Mouse (Mus musculus) forebrain, embryonic 14.5 days (tissue): ENCODE data around the gene Fndc11. TPM values are rescaled to one million over a fixed set of nuclear protein-coding genes. Genes with fewer than 3 reads are reported as not detected.

Experiments
- ATAC-seq: fragments of 200-750 bp; cut with Nextera tagmentation; 2 replicates; pipeline ENCODE4 v1.8.0; 2017; ENCODE audit warnings: mild to moderate bottlenecking, moderate library complexity
- DNase-seq: peaks from one replicate; pipeline ENCODE4 v3.0.0-alpha.2; 2015; ENCODE audit warnings: low spot score
- H3K27ac ChIP-seq: fragments of 300-500 bp; sonication (generic); 2 replicates; pipeline ENCODE4 v1.5.1; 2014; ENCODE audit warnings: low read depth, mild to moderate bottlenecking, control low read depth, low read length, moderate library complexity
- H3K27me3 ChIP-seq: fragments of 300-500 bp; sonication (generic); replicated peaks from 2 replicates; pipeline ENCODE4 v1.6.1; 2014; ENCODE audit warnings: low read length, control low read depth, mixed read lengths; ENCODE audit not compliant: control insufficient read depth, insufficient read depth
- H3K36me3 ChIP-seq: fragments of 300-500 bp; sonication (generic); 2 replicates; pipeline ENCODE4 v1.6.1; 2014; ENCODE audit warnings: low read length, control low read depth; ENCODE audit not compliant: control insufficient read depth, insufficient read depth
- H3K4me1 ChIP-seq: fragments of 300-500 bp; sonication (generic); 2 replicates; pipeline ENCODE4 v1.6.1; 2014; ENCODE audit warnings: antibody characterized with exemption, low read length, control low read depth; ENCODE audit not compliant: control insufficient read depth, insufficient read depth
- H3K4me2 ChIP-seq: fragments of 300-500 bp; sonication (generic); 2 replicates; pipeline ENCODE4 v1.6.1; 2014; ENCODE audit warnings: mild to moderate bottlenecking, control low read depth, low read length
- H3K4me3 ChIP-seq: fragments of 300-500 bp; sonication (generic); 2 replicates; pipeline ENCODE4 v1.5.1; 2014; ENCODE audit warnings: low read depth, low read length, control low read depth
- H3K9ac ChIP-seq: fragments of 300-500 bp; sonication (generic); 2 replicates; pipeline ENCODE4 v1.6.1; 2014; ENCODE audit warnings: mild to moderate bottlenecking, low read length, control low read depth, moderate library complexity
- H3K9me3 ChIP-seq: fragments of 300-500 bp; sonication (generic); replicated peaks from 2 replicates; pipeline ENCODE4 v1.6.1; 2016; ENCODE audit warnings: low read length, control low read depth, mixed read lengths; ENCODE audit not compliant: control insufficient read depth
- WGBS: fragments of 180-500 bp; shearing (Covaris S2); extraction: QIAGEN DNeasy Blood & Tissue Kit; methylation state at CpG from one replicate; pipeline ENCODE4 v1.1.7; 2014; 5-methylcytosine and 5-hydroxymethylcytosine counted together
- polyA plus RNA-seq: library from polyadenylated mRNA; unstranded; fragments of >200 nt; fragmentation: Nextera tagmentation; extraction: Ambion mirVana; gene quantifications from 2 replicates; pipeline ENCODE4 v1.2.1, GENCODE M21; 2014

The Fndc11 gene
- polyA plus RNA-seq, 1 experiment from 2014 or later, result 0.44 TPM

DNA sequence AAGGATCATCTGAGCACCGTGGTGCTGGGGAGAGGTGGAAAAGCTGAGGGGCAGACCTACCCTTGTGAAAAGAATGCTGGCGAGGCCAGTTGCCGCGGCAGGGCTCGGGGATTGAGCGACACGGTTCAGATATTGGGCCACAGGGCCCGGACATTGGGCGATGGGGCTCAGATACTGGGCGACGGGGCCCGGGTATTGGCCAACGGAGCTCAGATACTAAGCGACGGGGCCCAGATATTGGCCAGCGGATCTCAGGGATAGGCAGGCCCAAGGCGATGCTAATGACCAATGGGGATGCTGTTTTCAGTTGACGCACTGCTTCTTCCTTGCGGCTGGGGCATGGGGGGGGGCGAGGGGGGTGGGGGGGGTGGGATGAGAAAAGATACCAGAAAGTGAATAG is 11.4 kb downstream of the Fndc11 start:
- no peaks in the 10 kb centered on the region for H3K36me3 ChIP-seq
- no peaks in the 10 kb centered on the region for H3K9me3 ChIP-seq
- H3K27ac ChIP-seq, result no peak overlapping the region
- no peaks in the 10 kb centered on the region for H3K4me1 ChIP-seq
- H3K27me3 ChIP-seq, result no peaks in the 10 kb centered on the region
- no peak for ATAC-seq
- no peak for DNase-seq
- H3K9ac ChIP-seq, result no peak overlapping the region
- 82% methylated on average over 20 of the region's 20 CpGs for WGBS
- H3K4me2 ChIP-seq, result no peak overlapping the region
- H3K4me3 ChIP-seq, result no peak overlapping the region

DNA sequence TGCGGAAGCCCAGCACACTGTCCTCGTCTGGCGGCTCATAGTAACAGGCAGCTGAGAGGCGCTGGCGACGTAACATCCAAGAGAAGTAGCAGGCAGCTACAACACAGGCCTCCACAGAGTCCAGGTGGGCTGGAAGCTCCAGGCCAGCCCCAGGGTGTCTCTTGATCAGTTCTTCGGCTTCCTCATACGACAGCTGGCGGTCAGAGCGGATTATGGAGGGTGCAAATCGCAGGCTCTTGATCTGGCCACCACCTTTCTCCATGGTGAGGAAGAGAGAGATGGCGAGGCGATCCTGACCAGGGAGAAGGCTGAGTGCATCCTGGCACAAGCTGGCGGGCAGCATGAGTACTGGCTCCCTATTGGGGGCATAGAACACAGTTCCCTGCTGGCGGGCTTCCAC is 13.6 kb downstream of the Fndc11 start:
- WGBS, result 92% methylated on average over 15 of the region's 15 CpGs
- H3K9ac ChIP-seq, result no peak overlapping the region
- H3K9me3 ChIP-seq, result no peaks in the 10 kb centered on the region
- H3K27me3 ChIP-seq, result no peaks in the 10 kb centered on the region
- H3K36me3 ChIP-seq, result no peaks in the 10 kb centered on the region
- H3K27ac ChIP-seq, result no peak overlapping the region
- ATAC-seq, result no peak
- DNase-seq, result no peak
- no peaks in the 10 kb centered on the region for H3K4me1 ChIP-seq
- H3K4me2 ChIP-seq, result no peak overlapping the region
- H3K4me3 ChIP-seq, result no peak overlapping the region

DNA sequence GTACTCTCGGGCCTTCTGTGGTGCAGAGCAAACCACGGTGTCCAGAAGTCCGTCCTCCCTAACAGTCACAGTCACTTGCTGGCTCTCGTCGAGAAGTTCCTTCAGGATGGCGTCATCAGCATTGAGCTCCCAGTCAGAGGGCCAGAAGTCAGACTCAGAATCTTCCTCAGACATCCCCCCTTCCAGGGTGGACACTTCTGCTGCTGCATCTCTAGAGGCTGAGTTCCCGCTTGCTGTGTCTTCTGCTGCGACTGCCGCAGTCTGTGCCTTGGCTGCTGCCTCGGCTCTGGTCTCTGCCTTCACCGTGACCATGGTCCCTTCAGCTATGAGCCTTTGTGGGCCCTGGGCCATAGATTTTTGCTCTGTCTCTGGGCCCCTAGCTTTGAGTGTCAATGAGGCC is 14.9 kb downstream of the Fndc11 start:
- DNase-seq (no peak), ATAC-seq (no peak)
- 95% methylated on average over 11 of the region's 11 CpGs for WGBS
- no peak overlapping the region for H3K4me3 ChIP-seq
- H3K27me3 ChIP-seq, result no peaks in the 10 kb centered on the region
- no peak overlapping the region for H3K4me2 ChIP-seq
- H3K9me3 ChIP-seq, result no peaks in the 10 kb centered on the region
- no peaks in the 10 kb centered on the region for H3K36me3 ChIP-seq
- H3K4me1 ChIP-seq, result no peaks in the 10 kb centered on the region
- no peak overlapping the region for H3K27ac ChIP-seq
- H3K9ac ChIP-seq, result no peak overlapping the region

DNA sequence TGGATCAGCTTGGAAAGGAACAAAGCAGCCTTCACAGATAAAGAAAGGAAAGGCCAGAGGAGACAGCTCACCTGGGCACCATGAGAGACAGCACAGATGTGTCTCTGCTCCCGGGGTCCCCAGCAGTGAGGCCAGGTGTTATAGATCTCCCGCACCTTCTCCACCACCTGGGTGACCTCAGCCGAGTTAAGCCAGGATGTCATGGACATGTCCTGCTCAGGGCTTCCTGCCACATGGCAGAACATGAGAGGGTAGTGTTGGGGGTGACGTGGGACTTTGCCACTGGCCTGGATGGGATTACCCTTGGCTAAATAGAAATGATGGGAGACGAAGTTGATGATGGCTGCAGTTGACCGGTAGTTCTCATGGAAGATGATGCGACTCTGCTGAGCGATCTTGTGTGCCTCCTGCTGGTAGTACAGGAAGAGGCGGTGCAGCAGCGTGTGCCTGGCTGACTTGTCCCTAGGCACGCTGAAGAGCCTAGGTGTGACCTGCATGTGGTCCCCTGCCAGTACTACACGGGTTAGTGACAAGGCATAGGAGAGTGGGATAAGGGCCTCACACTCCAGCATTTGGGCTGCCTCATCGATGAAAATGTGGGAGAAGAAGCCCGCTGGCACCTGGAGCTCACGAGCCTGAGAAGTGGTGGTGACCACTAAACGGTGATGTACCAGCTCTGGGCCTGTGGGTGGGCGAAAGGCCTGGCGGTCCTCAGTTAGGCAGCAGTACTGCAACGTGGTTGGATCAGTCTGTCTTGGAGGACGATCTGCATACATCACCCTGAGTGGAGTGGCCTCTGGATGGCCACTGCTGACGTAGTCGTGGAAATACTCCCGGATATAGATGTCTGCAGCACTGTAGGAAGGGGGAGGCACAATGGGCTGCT is 16.1 kb downstream of the Fndc11 start:
- Histone ChIP-seq H3K9me3 (no peaks in the 10 kb centered on the region), H3K4me2 (no peak overlapping the region), H3K27me3 (no peaks in the 10 kb centered on the region), H3K36me3 (no peaks in the 10 kb centered on the region), H3K9ac (no peak overlapping the region), H3K4me3 (no peak overlapping the region), H3K4me1 (no peaks in the 10 kb centered on the region), H3K27ac (no peak overlapping the region)
- DNase-seq, result no peak
- WGBS, result 85% methylated on average over 23 of the region's 23 CpGs
- no peak for ATAC-seq

DNA sequence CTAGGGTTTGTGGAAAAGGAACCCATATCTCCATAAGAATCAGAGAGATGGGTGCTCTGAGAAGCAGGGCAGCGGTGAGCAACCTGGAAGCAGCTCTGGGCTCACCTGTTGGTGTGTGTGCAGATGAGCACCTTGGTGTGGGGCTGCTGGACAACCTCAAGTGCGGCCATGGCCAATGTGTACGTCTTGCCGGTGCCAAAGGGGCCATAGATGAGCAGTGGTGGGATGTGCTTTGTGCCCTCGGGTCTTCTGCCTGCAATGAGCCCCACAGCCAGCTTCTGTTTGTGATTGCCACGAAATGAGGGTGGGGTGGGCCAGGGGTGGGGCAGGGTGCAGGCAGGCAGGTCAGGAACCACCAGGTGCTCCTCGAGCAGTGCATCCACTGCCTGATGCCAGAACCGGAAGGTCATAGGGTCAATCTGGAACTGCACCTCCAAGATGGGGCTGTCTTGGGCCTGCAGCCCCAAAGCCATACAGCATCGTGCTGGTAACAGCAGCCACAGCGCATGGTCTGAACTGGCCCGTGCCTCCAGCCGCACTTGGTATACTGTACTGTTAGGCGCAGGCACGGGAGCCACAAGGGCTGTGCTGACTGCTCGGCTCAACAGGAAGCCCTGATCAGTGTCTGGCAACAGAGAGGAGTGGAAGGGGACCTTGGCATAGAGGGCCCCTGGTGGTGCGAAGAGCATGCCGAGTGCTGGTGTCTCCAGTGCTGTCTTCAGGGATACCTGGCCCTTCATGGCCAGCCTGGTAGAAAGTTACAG is 17.6 kb downstream of the Fndc11 start:
- no peak overlapping the region for H3K4me2 ChIP-seq
- H3K27ac ChIP-seq, result no peak overlapping the region
- no peak overlapping the region for H3K9ac ChIP-seq
- H3K36me3 ChIP-seq, result no peaks in the 10 kb centered on the region
- no peak for ATAC-seq
- no peaks in the 10 kb centered on the region for H3K27me3 ChIP-seq
- H3K9me3 ChIP-seq, result no peaks in the 10 kb centered on the region
- no peak overlapping the region for H3K4me3 ChIP-seq
- no peak for DNase-seq
- 90% methylated on average over 17 of the region's 17 CpGs for WGBS
- 0 out of 2 replicates have a peak, but pooled peaks cover 3% of the 10 kb centered on the region for H3K4me1 ChIP-seq

DNA sequence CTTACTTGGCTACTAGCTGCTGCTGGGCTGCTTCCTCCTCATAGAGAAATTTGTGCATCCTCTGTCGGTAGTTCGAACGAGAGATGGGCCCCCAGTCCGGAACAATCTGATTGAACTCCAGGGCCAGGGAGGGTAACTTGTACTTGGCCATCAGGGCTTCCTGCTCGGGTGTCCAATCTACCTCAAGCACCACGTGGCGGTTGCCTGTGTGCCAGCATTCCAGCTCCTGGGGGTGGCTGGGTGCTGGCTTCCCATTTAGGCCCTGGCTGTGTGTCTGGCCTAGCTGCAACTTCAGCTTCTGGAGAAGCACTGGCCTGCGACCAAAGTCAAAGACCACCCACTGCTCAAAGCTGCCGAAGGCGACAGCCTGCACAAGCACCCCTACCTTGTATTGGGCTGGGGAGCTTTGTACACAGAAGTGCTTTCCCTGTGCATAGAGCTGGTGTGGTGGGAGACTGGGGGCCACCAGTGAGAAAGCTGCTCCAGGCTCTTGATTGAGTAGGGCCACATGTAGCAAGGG is 18.3 kb downstream of the Fndc11 start:
- Histone ChIP-seq H3K27me3 (no peaks in the 10 kb centered on the region), H3K9me3 (no peaks in the 10 kb centered on the region), H3K4me2 (no peak overlapping the region), H3K4me3 (no peak overlapping the region), H3K27ac (no peak overlapping the region), H3K4me1 (0 out of 2 replicates have a peak, but pooled peaks cover 3% of the 10 kb centered on the region), H3K36me3 (no peaks in the 10 kb centered on the region), H3K9ac (no peak overlapping the region)
- no peak for ATAC-seq
- no peak for DNase-seq
- 74% methylated on average over 10 of the region's 10 CpGs for WGBS

DNA sequence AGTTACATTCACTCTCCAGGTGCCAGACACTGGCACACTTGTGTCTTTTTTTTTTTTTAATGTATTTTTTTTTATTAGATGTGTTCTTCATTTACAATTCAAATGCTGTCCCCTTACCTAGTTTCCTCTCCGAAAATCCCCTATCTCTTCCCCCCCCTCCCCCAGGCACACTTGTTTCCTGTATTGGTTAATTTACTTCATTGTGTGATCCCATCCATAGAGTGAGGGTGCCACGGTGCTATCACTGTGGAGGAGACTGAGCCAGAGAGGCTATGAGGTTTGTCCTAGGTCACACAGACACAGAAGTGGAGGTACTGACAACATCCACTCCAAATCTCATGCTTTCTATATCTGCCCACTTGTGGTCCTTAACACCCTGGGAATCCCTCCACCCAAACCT is 19.0 kb downstream of the Fndc11 start:
- Histone ChIP-seq H3K4me2 (no peak overlapping the region), H3K9me3 (no peaks in the 10 kb centered on the region), H3K4me3 (no peak overlapping the region), H3K36me3 (no peaks in the 10 kb centered on the region), H3K27ac (no peak overlapping the region), H3K27me3 (no peaks in the 10 kb centered on the region), H3K9ac (no peak overlapping the region), H3K4me1 (0 out of 2 replicates have a peak, but pooled peaks cover 3% of the 10 kb centered on the region)
- WGBS, result 67% methylated on average over 2 of the region's 2 CpGs
- ATAC-seq, result no peak
- DNase-seq, result no peak

DNA sequence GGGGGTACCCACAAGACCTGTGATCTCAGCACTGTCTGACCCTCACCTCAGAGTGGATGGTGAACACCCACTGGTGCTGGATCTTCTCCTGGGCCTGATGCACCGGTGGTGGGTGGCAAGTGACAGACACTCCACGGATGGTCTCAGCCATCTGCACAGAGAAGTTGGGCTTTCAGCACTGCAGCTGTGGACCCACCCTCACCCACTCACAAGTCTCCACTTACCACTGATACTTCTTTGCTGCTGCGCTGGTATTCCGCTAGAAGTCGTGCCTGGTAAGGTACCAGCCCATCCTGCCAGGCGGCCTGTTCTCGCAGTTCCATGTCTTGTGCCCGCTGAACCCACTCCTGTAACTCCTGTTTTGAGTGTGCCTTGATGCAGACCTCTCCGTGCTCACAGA is 19.4 kb downstream of the Fndc11 start:
- WGBS, result 93% methylated on average over 9 of the region's 9 CpGs
- H3K36me3 ChIP-seq, result no peaks in the 10 kb centered on the region
- H3K27me3 ChIP-seq, result no peaks in the 10 kb centered on the region

More for the DNA sequence above, 19.4 kb downstream of the Fndc11 start:
- Histone ChIP-seq H3K4me1 (0 out of 2 replicates have a peak, but pooled peaks cover 3% of the 10 kb centered on the region), H3K4me3 (no peak overlapping the region), H3K4me2 (no peak overlapping the region), H3K9ac (no peak overlapping the region), H3K27ac (no peak overlapping the region), H3K9me3 (no peaks in the 10 kb centered on the region)
- ATAC-seq (no peak), DNase-seq (no peak)
